Mouse (Mus musculus) cerebral cortex, adult 2 months (tissue): ENCODE measurements around the gene Tapbp.

Source experiments
- WGBS: fragments of 180-500 bp; shearing (Covaris S2); methylation state at CpG from one replicate; pipeline ENCODE4 v1.1.7; 2018; 5-methylcytosine and 5-hydroxymethylcytosine counted together

Tapbp gene

DNA sequence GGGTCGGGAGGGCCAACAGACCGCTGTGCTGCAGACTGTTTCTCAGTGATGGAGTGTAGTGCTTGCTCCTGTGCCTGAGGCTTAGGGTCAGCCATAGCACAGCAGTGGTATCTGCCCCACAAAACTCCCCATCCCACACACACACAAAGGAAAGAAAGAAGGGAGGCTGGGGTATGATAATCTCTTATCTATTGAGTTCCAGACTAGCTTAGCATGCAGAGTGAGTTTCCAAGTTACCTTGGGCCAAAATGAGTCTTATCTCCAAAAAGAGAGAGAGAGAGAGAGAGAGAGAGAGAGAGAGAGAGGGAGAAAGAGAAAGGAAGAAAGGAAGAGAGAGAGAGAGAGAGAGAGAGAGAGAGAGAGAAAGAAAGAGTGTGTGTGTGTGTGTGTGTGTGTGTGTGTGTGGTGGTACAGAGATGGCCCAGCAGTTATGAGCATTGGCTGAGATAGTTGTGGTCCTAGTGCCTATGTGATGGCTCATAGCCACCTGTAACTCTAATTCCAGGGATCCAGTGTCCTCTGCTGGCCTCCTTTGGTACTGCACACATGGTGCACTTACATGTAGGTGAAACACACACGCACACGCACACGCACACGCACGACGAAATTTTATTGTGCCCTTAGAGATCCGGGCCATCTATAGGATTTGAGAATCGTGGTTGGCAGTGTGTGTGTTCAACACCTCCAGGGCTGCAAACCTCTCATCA is 9.0 kb downstream of the Tapbp start:
- WGBS, result 87% methylated on average over 10 of the region's 10 CpGs

- WGBS, result 80% methylated on average over 21 of the region's 21 CpGs
Measured at GRCm38 (mm10) chr17:33925406-33926116, 9.9 kb downstream of the Tapbp start.

DNA sequence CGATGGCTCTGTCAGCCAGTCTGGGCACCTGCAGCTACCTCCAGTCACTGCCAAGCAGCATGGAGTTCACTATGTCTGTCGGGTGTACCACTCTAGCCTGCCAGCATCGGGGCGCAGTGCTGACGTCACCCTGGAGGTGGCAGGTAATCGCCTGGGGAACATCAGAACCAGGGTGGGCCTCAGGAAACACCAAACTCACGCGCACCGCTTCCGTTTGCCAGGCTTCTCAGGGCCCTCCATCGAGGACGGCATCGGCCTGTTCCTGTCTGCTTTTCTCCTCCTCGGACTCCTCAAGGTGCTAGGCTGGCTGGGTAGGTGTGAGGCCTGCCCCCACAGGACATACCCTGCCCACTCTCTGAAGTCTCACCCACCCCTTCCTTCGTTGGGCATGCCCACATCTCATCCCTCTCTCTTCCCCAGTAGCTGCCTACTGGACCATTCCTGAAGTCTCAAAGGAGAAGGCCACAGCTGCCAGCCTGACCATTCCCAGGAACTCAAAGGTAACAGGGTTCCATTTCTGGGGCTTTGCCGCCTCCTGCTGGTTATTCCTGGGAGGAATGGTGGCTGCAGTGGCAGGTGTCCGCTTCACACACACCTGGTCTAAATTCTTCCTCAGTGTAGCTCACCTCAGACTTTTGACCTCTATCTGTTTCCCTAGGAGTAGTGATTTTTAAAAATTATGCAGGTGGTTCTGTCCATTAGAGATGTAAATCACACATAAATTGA is 10.7 kb downstream of the Tapbp start:
- WGBS, result 66% methylated on average over 17 of the region's 17 CpGs

GRCm38 (mm10) chr17:33928251-33928947 is 12.7 kb downstream of the Tapbp start:
- WGBS, result 56% methylated on average over 21 of the region's 21 CpGs

DNA sequence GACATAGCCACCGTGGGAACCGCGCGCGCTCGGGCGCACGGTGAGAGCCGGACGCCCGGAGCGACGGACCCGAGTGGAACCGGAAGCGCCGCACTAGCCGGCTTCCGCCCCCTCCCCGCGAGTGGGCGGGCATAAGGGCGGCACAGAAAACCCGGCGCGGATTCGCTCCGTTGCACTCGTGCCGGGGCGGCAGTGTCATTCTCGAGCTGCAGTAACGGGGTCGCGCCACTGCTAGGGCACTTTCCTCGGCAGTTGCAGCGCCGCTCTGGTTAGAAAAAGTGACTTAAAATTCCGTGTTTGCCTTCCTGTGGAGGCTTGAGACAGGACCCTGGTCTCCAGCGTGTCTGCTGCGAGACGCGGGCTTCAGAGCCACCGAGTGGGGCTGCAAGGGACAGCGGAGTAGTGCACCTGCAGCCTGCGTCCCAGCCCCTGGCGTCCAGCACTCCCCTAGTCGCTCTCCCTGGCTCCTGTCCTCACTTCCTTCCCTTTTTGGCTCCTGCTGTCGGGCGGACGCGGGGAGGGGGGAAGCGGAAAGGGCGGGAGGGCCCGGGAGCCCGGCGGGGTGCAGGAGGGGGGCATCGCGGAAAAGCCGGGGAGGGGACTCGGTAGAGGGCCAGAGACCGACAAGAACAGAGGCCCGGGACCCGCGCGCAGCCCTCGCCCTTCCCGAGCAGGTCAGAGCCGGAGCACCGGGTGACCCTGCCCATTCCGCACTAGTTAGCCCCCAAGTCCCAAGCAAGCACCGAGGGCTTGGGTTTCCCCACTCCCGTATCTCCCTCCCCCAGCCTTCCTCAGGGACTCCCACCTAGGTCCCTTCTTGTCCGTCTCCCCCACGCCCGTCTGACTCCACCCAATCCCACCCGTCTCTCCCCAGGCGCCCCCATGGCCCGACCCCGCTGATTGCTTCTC is 13.9 kb downstream of the Tapbp start, which contains the start of gene Rgl2:
Gene Rgl2 (plus strand): TSS at position 173 of the 909 bp plus-strand sequence.
- WGBS, result under 1% methylated on average over 80 of the region's 80 CpGs

GRCm38 (mm10) chr17:33930280-33931158 is 14.8 kb downstream of the Tapbp start:
- WGBS, result 1% methylated on average over 45 of the region's 45 CpGs

GRCm38 (mm10) chr17:33931159-33931866 is 15.6 kb downstream of the Tapbp start:
- 45% methylated on average over 18 of the region's 18 CpGs for WGBS

- WGBS, result 89% methylated on average over 11 of the region's 11 CpGs
Measured at GRCm38 (mm10) chr17:33931947-33932346, 16.2 kb downstream of the Tapbp start.

DNA sequence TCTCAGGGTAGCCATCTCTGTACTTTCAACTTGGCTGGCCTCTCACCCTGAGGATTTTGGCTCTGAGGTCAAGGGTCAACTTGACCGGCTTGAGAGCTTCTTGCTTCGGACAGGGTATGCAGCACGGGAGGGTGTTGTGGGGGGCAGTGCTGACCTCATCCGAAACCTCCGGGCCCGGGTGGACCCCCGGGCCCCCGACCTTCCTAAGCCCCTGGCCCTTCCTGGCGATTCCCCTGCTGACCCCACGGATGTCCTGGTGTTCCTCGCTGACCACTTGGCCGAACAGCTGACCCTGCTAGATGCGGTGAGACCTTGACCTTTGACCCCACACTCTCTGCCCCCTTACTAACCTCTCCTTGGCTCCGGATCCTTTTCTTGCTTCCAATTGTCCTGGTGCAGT is 16.7 kb downstream of the Tapbp start:
- WGBS, result 91% methylated on average over 14 of the region's 14 CpGs

GRCm38 (mm10) chr17:33932970-33933369 is 17.3 kb downstream of the Tapbp start:
- 94% methylated on average over 15 of the region's 15 CpGs for WGBS

- WGBS, result 89% methylated on average over 21 of the region's 21 CpGs
Measured at GRCm38 (mm10) chr17:33935422-33936055, 19.8 kb downstream of the Tapbp start.

DNA sequence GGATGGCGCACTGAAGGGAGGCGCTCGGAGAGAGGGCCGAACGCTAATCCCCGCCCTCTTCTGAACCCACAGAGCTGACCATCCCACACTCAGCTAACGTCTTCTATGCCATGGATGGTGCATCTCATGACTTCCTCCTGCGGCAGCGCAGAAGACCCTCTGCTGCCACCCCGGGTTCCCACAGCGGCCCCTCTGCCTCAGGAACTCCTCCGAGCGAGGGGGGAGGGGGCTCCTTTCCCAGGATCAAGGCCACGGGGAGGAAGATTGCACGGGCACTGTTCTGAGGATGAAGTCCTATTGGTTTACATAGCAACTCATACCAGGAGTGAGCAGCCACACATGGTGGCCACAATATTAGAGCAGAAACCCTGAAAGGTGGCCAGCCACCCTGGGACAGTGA is 21.3 kb downstream of the Tapbp start:
- WGBS, result 84% methylated on average over 15 of the region's 15 CpGs

GRCm38 (mm10) chr17:33938783-33939182 is 23.1 kb downstream of the Tapbp start:
- WGBS, result 81% methylated on average over 11 of the region's 11 CpGs

GRCm38 (mm10) chr17:33940206-33940805 is 24.6 kb downstream of the Tapbp start, which contains the start of the genes Pfdn6 and Wdr46:
Gene Pfdn6, minus strand, starts transcription at chr17:33940343.
Gene Wdr46, plus strand, starts transcription at chr17:33940660.
- WGBS, result under 1% methylated on average over 36 of the region's 36 CpGs

DNA sequence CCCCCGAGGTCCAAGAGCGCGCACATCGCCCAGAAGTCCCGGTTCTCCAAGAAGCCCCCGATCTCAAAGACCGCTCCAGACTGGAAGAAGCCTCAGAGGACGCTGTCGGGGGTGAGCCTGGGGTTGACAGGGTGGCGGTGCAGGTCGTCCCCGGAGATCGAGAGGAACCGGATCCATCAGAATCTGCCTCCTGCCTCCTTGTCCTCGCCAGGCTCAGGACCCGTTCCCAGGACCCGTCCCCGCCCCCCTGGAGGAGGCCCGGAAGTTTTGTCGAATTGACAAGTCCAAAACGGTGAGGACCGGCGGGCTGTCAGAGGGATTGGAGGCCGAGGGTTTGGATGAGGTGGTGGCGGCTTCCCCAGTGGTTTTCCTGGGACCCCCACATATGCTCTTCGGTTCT is 25.3 kb downstream of the Tapbp start:
- 3% methylated on average over 26 of the region's 26 CpGs for WGBS

- 56% methylated on average over 19 of the region's 19 CpGs for WGBS
Measured at GRCm38 (mm10) chr17:33941381-33941780, 25.7 kb downstream of the Tapbp start.

DNA sequence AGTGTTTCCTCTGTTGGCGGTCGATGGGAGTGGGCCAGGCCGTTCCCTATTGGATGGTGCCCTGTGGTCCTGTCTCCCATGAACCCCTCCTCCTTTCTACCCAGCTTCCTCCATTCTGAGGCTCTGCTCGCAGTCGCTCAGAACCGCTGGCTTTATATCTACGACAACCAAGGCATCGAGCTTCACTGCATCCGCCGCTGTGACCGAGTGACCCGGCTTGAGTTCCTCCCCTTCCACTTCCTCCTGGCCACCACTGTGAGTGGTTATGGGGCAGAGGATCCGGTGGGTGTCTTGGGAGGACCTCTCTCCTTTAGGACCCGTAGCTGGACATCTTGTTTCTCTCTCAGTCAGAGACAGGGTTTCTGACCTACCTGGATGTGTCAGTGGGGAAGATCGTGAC is 27.8 kb downstream of the Tapbp start:
- 94% methylated on average over 15 of the region's 15 CpGs for WGBS

- WGBS, result 59% methylated on average over 10 of the region's 10 CpGs
Measured at GRCm38 (mm10) chr17:33947430-33948089, 31.9 kb downstream of the Tapbp start.
